Mouse (Mus musculus) regulatory T cell (primary cell): Measurements from ENCODE around the gene 4931406P16Rik.

Experiments used
- in situ Hi-C: fragments of 300-600 bp; cut with MboI, MseI; formaldehyde crosslinking; loops from one replicate; pipeline ENCODE4 v1.15.1; 2025; ENCODE audit warnings: high pct_unique_total_duplicates

The 4931406P16Rik gene

DNA sequence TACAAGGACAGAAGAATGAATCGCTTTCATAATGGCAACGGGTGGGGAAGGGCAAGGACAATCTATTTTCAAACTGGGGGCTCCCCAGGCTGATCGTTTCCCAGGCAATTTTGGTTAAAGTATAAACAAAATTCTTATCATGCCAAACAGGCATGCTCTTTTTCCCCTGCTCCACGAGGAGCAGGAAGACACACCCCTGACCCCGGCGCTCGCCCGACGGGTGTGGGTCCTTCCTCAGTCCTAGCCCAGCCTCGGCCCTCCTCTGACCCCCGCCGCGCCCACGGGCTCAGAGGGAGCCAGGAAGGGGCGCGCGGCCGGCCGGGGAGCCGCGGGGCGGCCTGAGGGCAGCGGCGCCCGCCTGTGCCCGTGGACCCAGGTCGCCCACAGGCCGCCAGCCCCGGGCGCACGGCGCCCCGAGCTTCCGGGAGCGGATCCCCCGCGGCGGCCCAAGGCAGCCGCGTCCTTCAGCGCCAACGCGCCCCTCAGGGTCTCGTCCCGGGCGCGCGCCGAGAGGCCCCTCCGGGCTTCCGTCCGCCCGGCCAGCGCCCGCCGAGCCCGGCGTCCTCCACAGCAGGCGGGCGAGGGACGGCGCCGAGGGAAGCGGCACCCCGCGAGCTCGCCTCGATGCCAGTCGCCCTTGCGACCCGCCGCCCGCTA lies 437 bp downstream of the 4931406P16Rik start:
- in situ Hi-C loops: no loop called here

GRCm38 (mm10) chr7:34309186-34309764 lies 4.1 kb downstream of the 4931406P16Rik start:
- in situ Hi-C loops: no loop called here

- in situ Hi-C loops: no loop called here
These were observed 4.8 kb downstream of the 4931406P16Rik start for GRCm38 (mm10) chr7:34308586-34308985.

DNA sequence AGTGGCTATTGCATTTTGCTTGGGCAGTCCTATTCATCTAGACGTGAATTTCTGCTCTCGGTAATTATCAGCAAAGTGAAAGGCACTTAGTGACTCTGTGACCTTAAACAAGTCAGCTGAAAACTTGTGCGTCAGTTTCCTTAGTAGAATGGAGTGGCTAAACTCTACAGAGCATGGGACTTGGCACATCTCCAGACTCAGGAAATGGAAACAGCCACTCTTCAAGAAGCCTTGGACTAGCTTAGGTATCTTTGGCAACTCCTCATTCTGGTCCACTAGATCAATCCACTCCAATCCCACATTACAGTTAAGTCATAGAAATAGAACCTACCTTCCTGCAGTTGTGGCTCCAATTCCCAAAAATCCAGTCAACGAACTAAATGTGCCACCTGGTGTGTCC lies 7.9 kb downstream of the 4931406P16Rik start:
- in situ Hi-C loops: no loop called here

DNA sequence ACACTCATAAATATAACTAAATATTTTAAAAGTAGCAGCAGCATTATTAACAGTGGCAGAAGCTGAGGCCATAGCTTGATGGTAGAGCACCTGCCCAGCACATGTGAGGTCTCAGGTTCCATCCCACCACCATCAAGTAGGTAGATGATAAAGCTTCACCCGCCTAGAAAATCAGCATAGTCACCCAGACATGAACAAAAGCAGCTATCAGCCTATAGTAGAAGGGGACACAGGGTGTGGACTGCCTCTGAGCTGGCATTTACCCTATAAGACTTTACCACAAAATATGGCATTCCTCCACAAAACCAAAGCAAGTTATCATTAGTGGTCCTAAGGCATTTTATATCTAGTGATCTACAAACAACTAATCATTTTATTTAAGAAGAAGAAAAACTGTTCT lies 10.7 kb downstream of the 4931406P16Rik start:
- in situ Hi-C loops: no loop called here

DNA sequence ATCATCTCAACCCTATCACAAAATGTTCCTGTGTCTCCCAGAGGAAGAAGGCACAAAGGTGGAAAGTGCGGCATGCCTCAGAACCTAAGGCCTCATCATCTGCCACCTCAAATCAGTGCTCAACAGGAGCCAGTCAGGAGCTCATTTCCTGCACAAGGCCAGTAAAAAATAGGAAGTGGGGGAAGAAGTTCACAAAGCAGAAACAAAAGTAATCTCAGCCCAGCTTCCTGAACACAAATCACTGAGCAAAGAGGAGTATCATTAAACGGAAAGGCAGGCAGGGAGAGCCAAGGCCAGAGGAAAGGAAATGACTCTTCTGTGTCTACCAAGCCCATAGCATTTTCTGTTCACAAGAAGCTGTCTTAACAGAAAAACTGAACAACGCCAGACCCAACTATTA lies 11.4 kb downstream of the 4931406P16Rik start:
- in situ Hi-C loops: no loop called here

GRCm38 (mm10) chr7:34298818-34299217 lies 14.5 kb downstream of the 4931406P16Rik start:
- in situ Hi-C loops: no loop called here

DNA sequence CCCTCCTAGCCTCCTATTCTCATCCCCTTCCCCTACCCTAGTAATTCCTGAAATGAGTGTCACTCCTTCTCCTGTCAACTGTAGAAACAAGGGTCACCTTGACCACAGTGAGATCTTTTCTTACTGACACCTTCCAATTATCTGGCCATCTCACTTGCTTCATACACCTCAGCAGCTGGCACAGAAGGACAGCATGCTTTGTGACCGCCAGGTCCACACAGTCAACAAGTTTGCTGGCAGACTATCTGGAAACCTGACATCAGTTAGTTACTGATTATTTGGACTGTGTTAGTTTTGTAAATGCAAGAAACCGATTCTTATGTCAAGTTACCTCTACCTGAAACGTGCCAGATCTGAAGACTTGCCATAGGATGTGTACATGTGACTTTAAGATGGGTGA lies 17.2 kb downstream of the 4931406P16Rik start:
- in situ Hi-C loops: no loop called here

- in situ Hi-C loops: no loop called here
These were observed 20.7 kb downstream of the 4931406P16Rik start for GRCm38 (mm10) chr7:34292633-34293032.

GRCm38 (mm10) chr7:34291265-34291664 lies 22.1 kb downstream of the 4931406P16Rik start:
- in situ Hi-C loops: no loop called here

- in situ Hi-C loops: no loop called here
These were observed 22.8 kb downstream of the 4931406P16Rik start for GRCm38 (mm10) chr7:34290450-34291151.

DNA sequence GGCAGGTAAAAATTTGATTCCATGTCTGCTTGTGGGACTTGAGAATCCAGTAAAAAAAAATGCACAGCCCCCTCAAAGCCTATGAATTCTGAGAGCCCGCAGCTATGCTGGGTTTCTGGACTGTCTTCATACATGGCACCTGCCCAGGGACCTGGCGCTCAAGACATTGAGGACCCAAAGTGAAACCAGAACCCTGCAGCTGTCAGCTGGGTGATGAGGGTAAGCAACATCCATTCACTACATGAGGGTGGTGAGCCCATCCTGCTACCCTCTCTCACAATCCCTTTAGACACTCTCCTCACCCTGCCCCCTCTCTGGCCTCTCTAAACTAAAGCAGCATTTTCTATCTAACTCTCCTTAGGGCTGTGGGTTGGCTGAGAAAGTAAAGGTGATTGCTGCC lies 35.7 kb downstream of the 4931406P16Rik start:
- in situ Hi-C loops: no loop called here

- in situ Hi-C loops: no loop called here
These were observed 37.3 kb downstream of the 4931406P16Rik start for GRCm38 (mm10) chr7:34276066-34276465.

DNA sequence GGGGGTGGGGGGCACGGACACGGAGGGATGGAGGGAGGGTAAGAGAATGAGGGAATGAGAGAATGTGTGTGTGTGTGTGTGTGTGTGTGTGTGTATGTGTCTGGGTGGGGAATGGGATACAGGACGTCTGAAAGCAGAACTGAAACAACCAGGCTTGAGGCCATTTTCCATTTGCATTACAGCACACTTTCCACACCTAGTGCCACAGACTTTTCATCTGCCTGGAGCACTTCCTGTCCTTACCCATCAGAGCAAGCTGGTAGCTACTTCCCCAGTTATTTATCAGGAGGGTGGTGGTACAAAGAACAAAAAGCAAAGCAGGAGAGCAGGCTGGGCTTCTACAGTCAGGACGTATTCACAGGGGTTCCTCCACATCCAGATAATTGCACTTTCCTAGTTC lies 40.9 kb downstream of the 4931406P16Rik start:
- in situ Hi-C loops: loop anchor here (25.0 kb wide), 1 partner anchor 390 kb away; the partner anchor contains the start of gene Kctd15

DNA sequence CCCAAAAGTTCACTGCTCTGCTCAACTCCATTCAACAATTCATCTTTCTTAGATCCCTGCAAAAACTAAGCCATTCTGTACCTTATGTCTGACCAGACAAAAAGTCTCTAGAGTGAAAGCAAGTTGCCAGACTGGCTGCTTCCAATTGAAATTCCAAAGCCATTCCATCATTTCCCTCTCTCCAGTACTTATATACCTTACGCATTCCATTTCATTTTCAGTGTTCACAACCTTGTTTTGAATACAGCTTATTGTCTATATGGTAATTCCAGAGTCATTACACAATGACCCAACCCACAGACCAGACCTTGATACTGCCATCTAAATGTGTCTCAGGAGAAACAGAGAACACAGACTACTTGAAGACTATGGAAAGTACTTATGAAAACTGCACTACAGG lies 44.9 kb downstream of the 4931406P16Rik start:
- in situ Hi-C loops: loop anchor here (25.0 kb wide), 1 partner anchor 394 kb away; the partner anchor contains the start of gene Kctd15

DNA sequence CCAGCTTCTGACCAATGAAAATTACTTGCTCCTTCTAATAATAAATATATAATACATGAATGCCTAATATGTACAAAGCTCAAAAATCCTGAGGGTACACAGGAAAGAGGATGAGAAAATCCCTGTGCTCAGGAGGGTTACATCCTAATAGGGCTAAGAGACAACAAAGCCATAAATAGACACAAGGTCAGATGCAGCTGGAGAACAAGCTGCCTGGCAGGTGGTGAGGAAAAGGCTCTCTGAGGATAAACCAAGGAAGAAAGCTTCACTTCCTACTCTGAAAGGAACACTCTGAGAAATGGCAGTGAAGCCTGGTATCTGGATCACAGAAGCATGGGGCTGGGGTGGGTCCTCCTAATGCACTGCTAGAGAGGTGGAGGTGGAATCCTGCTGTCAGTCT lies 46.9 kb downstream of the 4931406P16Rik start:
- in situ Hi-C loops: loop anchor here (25.0 kb wide), 1 partner anchor 396 kb away; the partner anchor contains the start of gene Kctd15

GRCm38 (mm10) chr7:34265876-34266346 lies 47.4 kb downstream of the 4931406P16Rik start:
- in situ Hi-C loops: loop anchor here (25.0 kb wide), 1 partner anchor 396 kb away; the partner anchor contains the start of gene Kctd15

GRCm38 (mm10) chr7:34263437-34263836 lies 49.9 kb downstream of the 4931406P16Rik start:
- in situ Hi-C loops: loop anchor here (25.0 kb wide), 1 partner anchor 399 kb away; the partner anchor contains the start of gene Kctd15

- in situ Hi-C loops: loop anchor here (5.0 to 25.0 kb wide), 2 partner anchors 64 to 404 kb away; partner anchors contain the start of gene Kctd15
These were observed 54.9 kb downstream of the 4931406P16Rik start for GRCm38 (mm10) chr7:34258407-34258806.

GRCm38 (mm10) chr7:34257279-34257678 lies 56.1 kb downstream of the 4931406P16Rik start:
- in situ Hi-C loops: loop anchor here (5.0 to 25.0 kb wide), 2 partner anchors 65 to 405 kb away; partner anchors contain the start of gene Kctd15

- in situ Hi-C loops: loop anchor here (5.0 to 25.0 kb wide), 2 partner anchors 66 to 406 kb away; partner anchors contain the start of gene Kctd15
These were observed 57.4 kb downstream of the 4931406P16Rik start for GRCm38 (mm10) chr7:34255916-34256315.

DNA sequence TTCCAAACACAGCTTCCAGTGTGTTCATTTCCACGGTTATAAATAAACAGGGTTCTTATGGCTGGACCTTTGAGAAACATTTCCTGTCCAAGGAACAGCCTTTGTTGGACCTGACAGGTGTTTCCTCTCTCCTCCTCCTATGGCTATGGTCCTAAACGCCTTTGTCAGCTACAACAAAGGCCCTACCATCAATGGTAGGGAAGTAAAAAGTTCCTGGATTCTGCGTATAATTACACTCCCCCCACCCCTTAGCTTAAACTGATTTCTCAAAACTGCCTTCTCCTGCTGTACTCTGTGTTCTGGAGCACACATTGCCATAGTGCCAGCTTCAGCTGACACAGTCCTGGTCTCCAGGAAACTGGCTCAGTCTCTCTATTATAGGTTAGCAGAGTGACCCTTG lies 58.2 kb downstream of the 4931406P16Rik start:
- in situ Hi-C loops: loop anchor here (5.0 to 25.0 kb wide), 2 partner anchors 67 to 407 kb away; partner anchors contain the start of gene Kctd15
